Mouse (Mus musculus) liver, adult 2 months (tissue): ENCODE measurements at regions not wholly inside any gene's neighbourhood (a gene's known extent, or its start where the extent isn't known, plus 50 kb on each side); places are given as distances from the start of the nearest gene placed in this dataset.

ENCODE experiments used
- DNase-seq: peaks from one replicate; pipeline ENCODE4 v3.0.0-alpha.2; 2011; ENCODE audit warnings: low read depth, low spot score; ENCODE audit errors: extremely low read depth
- H3K27ac ChIP-seq: fragments of 200-500 bp; replicated peaks from 2 replicates; pipeline ENCODE4 v1.5.1; 2012; ENCODE audit warnings: low read depth, mild to moderate bottlenecking, control low read depth, inconsistent platforms, low read length; ENCODE audit not compliant: insufficient read depth
- H3K27me3 ChIP-seq: fragments of 200-500 bp; 2 replicates; pipeline ENCODE4 v1.6.1; 2012; ENCODE audit warnings: mild to moderate bottlenecking, moderate library complexity, low read length, inconsistent platforms; ENCODE audit not compliant: control insufficient read depth, insufficient read depth
- H3K36me3 ChIP-seq: fragments of 200-500 bp; 2 replicates; pipeline ENCODE4 v1.6.1; 2012; ENCODE audit warnings: low read length, inconsistent platforms; ENCODE audit not compliant: control insufficient read depth, insufficient read depth
- H3K4me1 ChIP-seq: fragments of 200-500 bp; 2 replicates; pipeline ENCODE4 v1.6.1; 2011; ENCODE audit warnings: low read length; ENCODE audit not compliant: control insufficient read depth, insufficient read depth
- H3K4me3 ChIP-seq: fragments of 200-500 bp; 2 replicates; pipeline ENCODE4 v1.5.1; 2011; ENCODE audit warnings: low read depth, mild to moderate bottlenecking, control low read depth, low read length, moderate library complexity; ENCODE audit not compliant: insufficient read depth
- H3K79me2 ChIP-seq: fragments of 200-500 bp; 2 replicates; pipeline ENCODE4 v1.6.1; 2012; ENCODE audit warnings: inconsistent platforms, mild to moderate bottlenecking, low read length, moderate library complexity; ENCODE audit not compliant: control insufficient read depth, insufficient read depth
- H3K9ac ChIP-seq: fragments of 200-500 bp; 2 replicates; pipeline ENCODE4 v1.6.1; 2012; ENCODE audit warnings: low read depth, mild to moderate bottlenecking, control low read depth, inconsistent platforms, low read length
- CTCF ChIP-seq: fragments of 200-500 bp; IDR thresholded peaks from 2 replicates; pipeline ENCODE4 v1.5.1; 2011; ENCODE audit warnings: low read depth, low read length, control low read depth
- POLR2A ChIP-seq: fragments of 200-500 bp; IDR thresholded peaks from 2 replicates; pipeline ENCODE4 v1.6.1; 2011; ENCODE audit warnings: low read length, control low read depth; ENCODE audit not compliant: insufficient read depth; ENCODE audit errors: extremely low read depth
- WGBS: fragments of 180-500 bp; shearing (Covaris S2); methylation state at CpG from one replicate; pipeline ENCODE4 v1.1.7; 2018; 5-methylcytosine and 5-hydroxymethylcytosine counted together

DNA sequence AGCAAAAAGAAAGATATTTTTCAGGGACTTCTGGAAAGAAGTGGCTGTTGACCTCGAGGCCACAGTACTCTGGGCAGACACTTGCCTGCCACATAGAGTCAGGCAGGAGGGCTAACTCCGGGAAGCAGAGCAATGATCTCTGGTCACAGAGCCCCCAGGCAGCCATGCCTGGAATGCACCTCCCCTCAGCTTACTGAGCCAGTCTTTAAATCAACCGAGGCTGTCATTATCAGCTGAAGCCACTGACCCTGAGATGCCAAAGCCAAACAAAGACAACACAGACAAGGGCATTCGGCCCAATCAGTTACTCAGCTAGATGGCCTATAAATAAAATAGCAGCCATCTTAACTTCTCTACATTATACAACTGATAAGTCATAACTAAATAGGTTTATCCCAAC, 52.2 kb upstream of the Foxo6 start:
- H3K27ac ChIP-seq, result no peak overlapping the region
- 26% methylated on average over 4 of the region's 4 CpGs for WGBS
- no peaks in the 10 kb centered on the region for H3K27me3 ChIP-seq
- H3K36me3 ChIP-seq, result no peaks in the 10 kb centered on the region
- H3K79me2 ChIP-seq, result no peaks in the 10 kb centered on the region
- DNase-seq, result no peak
- no peak overlapping the region for H3K4me3 ChIP-seq
- no peaks in the 10 kb centered on the region for H3K4me1 ChIP-seq
- TF ChIP-seq CTCF (no peak), POLR2A (no peak)
- H3K9ac ChIP-seq, result no peak overlapping the region

DNA sequence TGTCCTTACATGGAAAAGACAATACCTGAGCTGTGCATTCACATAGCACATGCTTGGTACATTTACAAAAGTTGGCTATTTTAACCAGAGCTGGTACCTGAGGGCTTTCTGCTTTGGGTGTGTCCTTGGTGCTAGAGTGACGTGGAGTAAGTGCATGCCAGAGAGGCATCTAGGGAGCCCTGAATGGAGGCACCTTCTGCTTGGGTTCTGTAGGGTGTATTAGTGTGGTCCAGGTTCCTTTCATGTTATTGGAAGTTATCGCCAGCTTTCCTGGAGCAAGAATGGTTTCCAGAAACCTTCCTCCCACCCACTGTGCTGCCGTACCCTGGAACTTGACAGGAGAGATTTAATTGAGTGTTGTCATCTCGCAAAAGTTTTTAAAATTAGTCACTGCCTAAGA, 53.5 kb upstream of the Foxo6 start:
- H3K36me3 ChIP-seq, result no peaks in the 10 kb centered on the region
- TF ChIP-seq POLR2A (no peak), CTCF (no peak)
- no peak overlapping the region for H3K9ac ChIP-seq
- H3K79me2 ChIP-seq, result no peaks in the 10 kb centered on the region
- no peaks in the 10 kb centered on the region for H3K4me1 ChIP-seq
- H3K4me3 ChIP-seq, result no peak overlapping the region
- H3K27me3 ChIP-seq, result no peaks in the 10 kb centered on the region
- no peak overlapping the region for H3K27ac ChIP-seq
- DNase-seq, result no peak
- 93% methylated on average over 4 of the region's 4 CpGs for WGBS

DNA sequence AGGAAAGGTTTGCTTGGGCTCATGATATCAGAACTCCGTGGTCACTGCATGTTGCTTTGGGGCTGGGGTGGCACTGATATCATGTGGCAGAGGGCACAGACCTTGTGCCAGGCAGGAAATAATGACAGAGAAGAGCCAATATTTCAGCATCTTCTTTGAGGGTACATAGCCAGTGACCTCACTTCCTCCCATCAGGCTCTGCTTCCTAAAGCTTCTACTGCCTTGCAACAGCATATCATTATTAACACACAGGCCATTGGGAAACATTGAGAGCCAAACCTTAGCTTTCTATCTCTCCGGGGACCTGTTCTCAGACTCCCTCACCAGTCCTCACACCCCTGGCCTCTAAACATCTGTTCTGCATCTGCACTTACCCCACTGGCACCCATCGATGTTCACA, 54.8 kb upstream of the Foxo6 start:
- no peak for DNase-seq
- Histone ChIP-seq H3K27ac (no peak overlapping the region), H3K27me3 (no peaks in the 10 kb centered on the region), H3K4me3 (no peak overlapping the region), H3K79me2 (no peaks in the 10 kb centered on the region), H3K9ac (no peak overlapping the region), H3K36me3 (no peaks in the 10 kb centered on the region), H3K4me1 (no peaks in the 10 kb centered on the region)
- 77% methylated on average over 3 of the region's 3 CpGs for WGBS
- TF ChIP-seq CTCF (no peak), POLR2A (no peak)

DNA sequence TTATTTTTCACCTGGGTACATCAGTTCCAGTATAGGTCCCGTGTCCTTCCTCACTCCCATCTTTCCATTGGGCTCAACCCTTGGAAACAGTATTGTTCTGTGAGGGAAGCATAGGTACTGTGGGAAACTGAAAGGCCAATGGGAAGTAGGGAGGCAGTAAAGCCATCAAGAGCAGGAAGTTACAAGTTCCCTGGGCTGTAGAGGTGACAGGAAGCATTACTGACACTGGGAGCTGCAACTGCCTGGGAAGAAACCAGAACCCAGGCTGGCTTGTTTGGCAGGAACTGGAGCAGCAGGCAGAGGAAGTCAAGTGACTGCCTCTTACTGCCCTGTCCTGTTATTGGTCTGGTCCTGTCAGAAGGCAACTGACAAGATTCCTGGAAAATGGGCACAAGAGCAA, 55.5 kb upstream of the Foxo6 start:
- no peaks in the 10 kb centered on the region for H3K79me2 ChIP-seq
- no peaks in the 10 kb centered on the region for H3K36me3 ChIP-seq
- H3K9ac ChIP-seq, result no peak overlapping the region
- TF ChIP-seq CTCF, result no peak
- no peak for TF ChIP-seq POLR2A
- no peak overlapping the region for H3K4me3 ChIP-seq
- no peaks in the 10 kb centered on the region for H3K27me3 ChIP-seq
- H3K4me1 ChIP-seq, result no peaks in the 10 kb centered on the region
- H3K27ac ChIP-seq, result no peak overlapping the region
- 82% methylated on average over 1 of the region's 1 CpGs for WGBS
- no peak for DNase-seq

DNA sequence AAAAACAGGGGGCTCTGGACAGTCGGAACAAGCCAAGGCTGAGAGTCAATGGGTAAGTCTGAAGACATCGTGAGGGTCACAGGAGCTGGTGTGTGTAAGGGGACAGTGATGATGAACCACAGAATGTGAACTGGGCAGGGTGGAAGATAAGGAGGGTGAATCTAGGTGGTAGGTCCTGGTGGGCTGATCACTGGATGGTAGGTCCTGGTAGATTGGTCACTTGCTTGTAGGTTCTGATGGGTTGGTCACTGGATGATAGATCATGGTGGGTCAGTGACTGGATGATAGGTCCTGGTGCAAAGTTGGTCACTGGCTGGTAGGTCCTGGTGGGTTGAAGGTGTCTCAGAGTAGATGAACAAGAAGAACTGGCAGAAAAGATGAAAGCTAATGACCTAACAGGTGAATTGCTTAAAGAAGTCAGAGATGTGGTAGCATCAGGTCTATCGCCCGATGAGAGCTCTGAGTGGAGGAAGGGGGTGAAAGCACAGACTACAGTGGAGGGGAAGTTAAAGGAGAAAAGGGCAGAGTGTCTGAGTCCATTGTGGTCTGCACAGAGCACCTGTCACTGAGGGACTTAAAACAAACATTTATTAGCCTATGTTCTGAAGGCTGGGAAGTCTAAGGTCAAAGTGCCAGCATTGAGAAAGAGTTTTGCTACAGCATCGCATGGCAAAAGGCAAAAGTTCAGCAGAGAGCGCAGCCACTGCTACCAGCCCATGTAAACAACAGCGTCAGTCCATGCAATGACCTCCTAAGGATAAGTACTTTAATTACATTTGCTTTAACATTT, 58.7 kb upstream of the Foxo6 start:
- Histone ChIP-seq H3K27ac (no peak overlapping the region), H3K4me1 (no peaks in the 10 kb centered on the region), H3K36me3 (no peaks in the 10 kb centered on the region), H3K79me2 (no peaks in the 10 kb centered on the region), H3K27me3 (no peaks in the 10 kb centered on the region), H3K4me3 (no peak overlapping the region), H3K9ac (no peak overlapping the region)
- peak; percentile 75 for DNase-seq
- whole genome bisulfite sequencing, result 42% methylated on average over 7 of the region's 7 CpGs
- TF ChIP-seq POLR2A (no peak), CTCF (no peak)

DNA sequence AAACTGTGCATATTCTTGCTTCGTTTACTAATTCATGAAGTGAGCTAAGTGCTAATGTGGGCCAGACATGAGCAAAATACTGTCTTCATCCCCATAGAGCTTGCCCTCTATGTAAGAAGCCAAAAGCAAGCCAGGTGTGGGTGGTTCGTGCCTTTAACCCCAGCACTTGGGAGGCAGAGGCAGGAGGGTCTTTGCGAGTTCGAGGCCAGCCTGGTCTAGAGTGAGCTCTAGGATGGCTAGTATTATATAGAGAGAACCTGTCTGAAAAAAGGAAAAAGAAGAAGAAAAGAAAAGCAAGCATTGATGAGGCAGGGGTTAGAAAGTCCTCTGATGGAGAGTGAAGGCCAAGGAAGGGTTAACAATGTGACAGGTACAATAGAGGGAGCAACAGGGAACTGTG, 55.2 kb upstream of the Scmh1 start:
- 91% methylated on average over 4 of the region's 4 CpGs for WGBS
- Histone ChIP-seq H3K36me3 (no peaks in the 10 kb centered on the region), H3K4me3 (no peak overlapping the region), H3K4me1 (no peaks in the 10 kb centered on the region), H3K27me3 (no peaks in the 10 kb centered on the region), H3K9ac (no peak overlapping the region), H3K27ac (no peak overlapping the region), H3K79me2 (no peaks in the 10 kb centered on the region)
- no peak for TF ChIP-seq CTCF
- no peak for TF ChIP-seq POLR2A
- no peak for DNase-seq
